Mouse (Mus musculus) liver, embryonic 11.5 days (tissue): ENCODE data around the gene Fam20a. TPM values are rescaled to one million over a fixed set of nuclear protein-coding genes. Genes with fewer than 3 reads are reported as not detected.
A peak's percentile ranks its signal among the peaks of the same experiment; 100 is the strongest.

ENCODE experiments used
- ATAC-seq: fragments of 200-750 bp; cut with Nextera tagmentation; replicated peaks from 2 replicates; pipeline ENCODE4 v1.8.0; 2017; ENCODE audit warnings: moderate number of reproducible peaks, mild to moderate bottlenecking, moderate TSS enrichment, moderate library complexity; ENCODE audit not compliant: low FRiP score
- DNase-seq: peaks from one replicate; pipeline ENCODE4 v3.0.0-alpha.2; 2017; ENCODE audit warnings: low spot score
- H3K27ac ChIP-seq: fragments of 300-500 bp; sonication (generic); 2 replicates; pipeline ENCODE4 v1.5.1; 2014; ENCODE audit warnings: mild to moderate bottlenecking, low read depth, low read length, control low read depth
- H3K27me3 ChIP-seq: fragments of 300-500 bp; sonication (generic); replicated peaks from 2 replicates; pipeline ENCODE4 v1.6.1; 2014; ENCODE audit warnings: low read length, mixed read lengths; ENCODE audit not compliant: control insufficient read depth, insufficient read depth
- H3K36me3 ChIP-seq: fragments of 300-500 bp; sonication (generic); 2 replicates; pipeline ENCODE4 v1.6.1; 2014; ENCODE audit warnings: mild to moderate bottlenecking, low read length, moderate library complexity, mixed read lengths; ENCODE audit not compliant: control insufficient read depth, insufficient read depth
- H3K4me1 ChIP-seq: fragments of 300-500 bp; sonication (generic); replicated peaks from 2 replicates; pipeline ENCODE4 v1.6.1; 2014; ENCODE audit warnings: low read length, mixed read lengths; ENCODE audit not compliant: control insufficient read depth, insufficient read depth
- H3K4me2 ChIP-seq: fragments of 300-500 bp; sonication (generic); 2 replicates; pipeline ENCODE4 v1.6.1; 2014; ENCODE audit warnings: mild to moderate bottlenecking, control low read depth, moderate library complexity
- H3K4me3 ChIP-seq: fragments of 300-500 bp; sonication (generic); 2 replicates; pipeline ENCODE4 v1.5.1; 2014; ENCODE audit warnings: low read depth, low read length, control low read depth
- H3K9ac ChIP-seq: fragments of 300-500 bp; sonication (generic); 2 replicates; pipeline ENCODE4 v1.6.1; 2014; ENCODE audit warnings: low read depth, low read length, control low read depth
- H3K9me3 ChIP-seq: fragments of 300-500 bp; sonication (generic); 2 replicates; pipeline ENCODE4 v1.6.1; 2016; ENCODE audit warnings: low read length, inconsistent platforms, mixed read lengths; ENCODE audit not compliant: control insufficient read depth
- WGBS: fragments of 180-500 bp; shearing (Covaris S2); extraction: QIAGEN DNeasy Blood & Tissue Kit; methylation state at CpG from one replicate; pipeline ENCODE4 v1.1.7; 2014; 5-methylcytosine and 5-hydroxymethylcytosine counted together
- polyA plus RNA-seq: library from polyadenylated mRNA; unstranded; fragments of >200 nt; fragmentation: Nextera tagmentation; extraction: Ambion mirVana; gene quantifications from 2 replicates; pipeline ENCODE4 v1.2.1, GENCODE M21; 2014

Gene Fam20a
- polyA plus RNA-seq, 1 experiment from 2014 or later: 8.7 TPM

DNA sequence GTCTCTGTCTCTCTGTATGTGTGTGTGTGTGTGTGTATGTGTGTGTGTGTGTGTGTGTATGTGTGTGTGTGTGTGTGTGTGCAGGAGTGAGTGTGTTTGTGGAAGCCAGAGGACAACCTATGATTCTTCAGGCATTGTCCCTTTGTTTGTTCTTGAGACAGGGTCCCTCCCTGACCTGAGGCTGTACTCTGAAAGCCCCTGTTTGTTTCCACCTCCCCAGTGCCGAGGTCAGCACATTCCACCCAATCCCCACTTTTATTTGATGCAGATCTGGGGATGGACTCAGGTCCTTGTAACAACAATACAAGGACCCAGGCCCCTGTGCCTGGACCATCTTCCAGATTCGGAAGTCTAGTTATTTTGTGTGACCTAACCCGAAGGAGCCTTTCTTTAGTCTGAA, 14.6 kb downstream of the Fam20a start:
- Histone ChIP-seq H3K36me3 (no peaks in the 10 kb centered on the region), H3K27me3 (no peaks in the 10 kb centered on the region), H3K4me3 (no peak overlapping the region), H3K9me3 (no peaks in the 10 kb centered on the region), H3K27ac (no peak overlapping the region), H3K4me2 (no peak overlapping the region), H3K4me1 (no peaks in the 10 kb centered on the region), H3K9ac (no peak overlapping the region)
- DNase-seq (no peak), ATAC-seq (no peak)
- WGBS: 74% methylated on average over 3 of the region's 3 CpGs

DNA sequence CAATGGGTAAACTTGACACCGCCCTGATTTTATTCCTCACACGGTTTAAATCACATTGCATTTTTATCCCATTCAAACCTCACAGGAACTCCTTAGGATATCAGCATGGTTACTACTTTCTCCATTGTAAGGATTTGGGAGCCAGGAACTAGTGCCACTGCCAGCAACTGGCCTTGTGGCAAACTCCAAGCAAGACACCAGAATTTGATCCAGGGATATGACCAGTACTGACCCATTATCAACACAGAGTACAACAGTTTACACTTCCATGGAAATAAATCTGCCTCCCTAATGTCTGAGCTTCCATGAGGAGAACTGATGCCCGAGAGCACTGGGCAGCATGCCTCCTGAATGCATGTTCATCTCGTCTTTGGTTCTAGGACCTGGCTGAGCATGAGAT, 15.5 kb downstream of the Fam20a start:
- 71% methylated on average over 4 of the region's 4 CpGs for WGBS
- H3K4me2 ChIP-seq: no peak overlapping the region
- H3K27ac ChIP-seq: no peak overlapping the region

DNA sequence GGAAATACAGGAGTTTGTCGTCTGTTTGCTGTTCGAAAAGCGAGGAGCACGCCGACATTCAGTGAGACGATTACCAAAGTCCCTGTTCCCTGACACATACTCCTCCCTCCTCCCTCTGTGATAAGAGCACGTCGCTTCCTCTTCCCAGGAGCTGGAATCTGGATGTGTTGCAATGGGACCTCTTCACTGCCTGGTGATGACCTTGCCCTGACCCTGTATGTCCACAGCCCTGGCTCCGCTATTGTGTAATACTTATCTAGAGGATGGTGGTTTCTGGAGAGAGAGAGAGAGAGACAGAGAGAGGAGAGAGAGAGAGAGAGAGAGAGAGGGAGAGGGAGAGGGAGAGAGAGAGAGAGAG, 16.0 kb downstream of the Fam20a start:
- no peak for DNase-seq
- no peak overlapping the region for H3K9ac ChIP-seq

More for the DNA sequence above, 15.5 kb downstream of the Fam20a start:
- ATAC-seq: no peak
- Histone ChIP-seq H3K27me3 (no peaks in the 10 kb centered on the region), H3K4me1 (no peaks in the 10 kb centered on the region), H3K9ac (no peak overlapping the region), H3K4me3 (no peak overlapping the region), H3K36me3 (no peaks in the 10 kb centered on the region), H3K9me3 (no peaks in the 10 kb centered on the region)
- DNase-seq: no peak

DNA sequence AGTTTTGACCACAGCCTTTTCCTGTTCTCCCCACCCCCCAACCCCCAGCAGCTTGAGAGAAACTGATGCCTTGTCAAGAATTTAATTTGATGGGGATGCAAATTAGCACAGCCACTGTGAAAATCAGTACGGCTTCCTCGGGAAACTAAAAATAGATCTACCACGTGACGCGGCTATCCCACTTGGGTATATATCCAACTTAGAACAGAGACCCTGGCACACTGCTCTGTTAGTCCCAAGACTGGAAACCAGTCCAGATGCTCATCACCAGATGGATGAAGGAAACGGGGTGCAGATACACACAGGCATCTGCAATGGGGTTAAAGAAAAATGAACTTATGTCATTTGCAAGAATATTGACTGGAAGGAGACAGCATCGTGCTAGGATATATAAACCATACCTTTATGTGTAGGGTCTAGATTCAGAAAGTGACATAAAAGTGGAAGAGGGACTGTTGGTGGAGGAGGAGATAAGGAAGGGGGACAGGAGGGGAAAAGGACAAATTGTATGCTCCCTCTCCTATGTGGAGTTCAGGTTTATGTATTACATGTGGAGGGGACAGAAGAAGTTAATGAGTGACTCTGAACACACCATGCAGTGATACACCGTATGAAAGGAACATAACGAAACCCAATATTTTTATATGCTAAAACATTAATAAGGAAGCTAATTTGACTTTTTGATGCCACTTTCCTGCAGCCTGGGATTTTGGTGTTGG, 16.6 kb downstream of the Fam20a start:
- Histone ChIP-seq H3K4me2 (peak overlapping the region; percentile 27; the same call in 1 of the 2 replicates), H3K27ac (peak overlapping the region; percentile 34; the same call in 1 of the 2 replicates), H3K9me3 (no peaks in the 10 kb centered on the region), H3K36me3 (no peaks in the 10 kb centered on the region), H3K27me3 (no peaks in the 10 kb centered on the region), H3K9ac (no peak overlapping the region), H3K4me1 (no peaks in the 10 kb centered on the region; the same call in 1 of the 2 replicates), H3K4me3 (no peak overlapping the region)
- WGBS: 65% methylated on average over 9 of the region's 9 CpGs
- DNase-seq (no peak), ATAC-seq (peak; percentile 40; the same call in 1 of the 2 replicates)

More for the DNA sequence above, 16.0 kb downstream of the Fam20a start:
- no peaks in the 10 kb centered on the region for H3K27me3 ChIP-seq
- H3K9me3 ChIP-seq: no peaks in the 10 kb centered on the region
- WGBS: 27% methylated on average over 9 of the region's 9 CpGs
- no peak overlapping the region for H3K4me2 ChIP-seq
- peak overlapping the region; percentile 23; the same call in 1 of the 2 replicates for H3K27ac ChIP-seq
- no peaks in the 10 kb centered on the region for H3K36me3 ChIP-seq
- H3K4me1 ChIP-seq: no peaks in the 10 kb centered on the region
- no peak overlapping the region for H3K4me3 ChIP-seq
- peak; percentile 82 for ATAC-seq

DNA sequence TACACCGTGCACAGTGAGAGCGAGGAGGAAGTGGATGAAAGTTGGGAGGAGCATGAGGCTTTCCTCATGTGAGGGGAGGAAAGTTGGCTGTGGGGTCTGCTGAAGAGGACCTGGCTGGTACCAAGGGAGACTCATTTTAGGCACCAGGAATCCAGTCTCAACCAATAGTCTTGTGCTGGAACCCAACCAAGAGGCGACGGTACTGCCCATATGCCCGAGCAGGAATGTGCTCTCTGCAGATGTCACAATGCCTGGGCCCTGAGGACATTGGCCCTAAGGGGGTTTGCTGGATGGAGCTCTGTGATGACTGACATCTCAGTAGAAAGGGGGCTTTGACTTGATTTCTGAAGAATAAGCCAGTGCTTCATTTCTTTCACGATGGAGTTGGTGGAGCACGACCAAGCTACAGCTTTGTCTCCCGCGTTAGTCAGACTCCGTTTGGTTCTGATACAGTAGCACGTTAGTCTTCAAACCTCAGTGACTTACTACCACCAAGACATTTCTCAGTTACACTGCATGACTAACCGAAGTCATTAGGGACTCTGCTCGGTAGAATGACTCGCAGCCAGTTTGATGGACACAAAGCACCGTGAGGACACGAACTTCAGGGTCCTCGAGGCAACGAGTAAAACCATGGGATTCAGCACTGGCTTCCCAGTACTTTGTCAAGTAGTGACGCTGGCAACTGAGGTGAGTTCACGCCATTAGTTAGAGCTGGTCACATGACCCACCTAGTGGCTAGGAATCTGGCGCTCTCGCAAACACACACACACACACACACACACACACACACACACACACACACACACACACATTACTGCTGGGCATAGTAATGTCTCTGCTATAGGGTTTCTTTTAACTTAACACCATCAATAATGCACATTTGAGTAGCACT, 17.5 kb downstream of the Fam20a start:
- no peaks in the 10 kb centered on the region for H3K27me3 ChIP-seq
- H3K9me3 ChIP-seq: peaks cover 2% of the 10 kb centered on the region; the same call in 1 of the 2 replicates
- 89% methylated on average over 22 of the region's 22 CpGs for WGBS
- no peaks in the 10 kb centered on the region; the same call in 1 of the 2 replicates for H3K4me1 ChIP-seq
- no peaks in the 10 kb centered on the region for H3K36me3 ChIP-seq
- ATAC-seq (no peak), DNase-seq (no peak)
- H3K9ac ChIP-seq: no peak overlapping the region
- no peak overlapping the region for H3K4me3 ChIP-seq
- H3K27ac ChIP-seq: peak overlapping the region; percentile 34; the same call in 1 of the 2 replicates
- H3K4me2 ChIP-seq: no peak overlapping the region

DNA sequence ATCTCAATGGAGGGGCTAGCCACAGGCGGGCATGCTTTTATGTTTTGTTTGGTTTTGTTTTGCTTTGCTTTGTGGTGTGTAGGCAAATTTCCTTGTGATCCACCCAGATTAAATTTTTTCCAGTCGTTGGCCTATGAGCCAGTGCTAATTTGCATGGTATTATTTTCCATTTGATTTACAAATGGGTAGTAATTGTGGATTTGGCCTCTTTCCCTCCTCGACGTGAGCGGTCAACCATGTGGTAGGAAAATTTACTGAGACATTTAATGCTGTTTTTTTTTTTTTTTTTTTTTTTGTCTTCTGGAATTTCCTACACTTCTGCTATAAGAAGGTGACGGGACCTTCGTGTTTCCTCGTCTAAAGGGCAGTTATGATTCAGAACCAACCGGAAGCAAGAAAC, 18.2 kb downstream of the Fam20a start:
- 80% methylated on average over 9 of the region's 9 CpGs for WGBS
- ATAC-seq: no peak
- H3K4me2 ChIP-seq: no peak overlapping the region
- H3K9ac ChIP-seq: no peak overlapping the region
- H3K27ac ChIP-seq: no peak overlapping the region
- H3K4me3 ChIP-seq: no peak overlapping the region
- no peak for DNase-seq
- H3K27me3 ChIP-seq: no peaks in the 10 kb centered on the region
- H3K4me1 ChIP-seq: no peaks in the 10 kb centered on the region; the same call in 1 of the 2 replicates
- no peaks in the 10 kb centered on the region for H3K36me3 ChIP-seq
- peaks cover 2% of the 10 kb centered on the region; the same call in 1 of the 2 replicates for H3K9me3 ChIP-seq

DNA sequence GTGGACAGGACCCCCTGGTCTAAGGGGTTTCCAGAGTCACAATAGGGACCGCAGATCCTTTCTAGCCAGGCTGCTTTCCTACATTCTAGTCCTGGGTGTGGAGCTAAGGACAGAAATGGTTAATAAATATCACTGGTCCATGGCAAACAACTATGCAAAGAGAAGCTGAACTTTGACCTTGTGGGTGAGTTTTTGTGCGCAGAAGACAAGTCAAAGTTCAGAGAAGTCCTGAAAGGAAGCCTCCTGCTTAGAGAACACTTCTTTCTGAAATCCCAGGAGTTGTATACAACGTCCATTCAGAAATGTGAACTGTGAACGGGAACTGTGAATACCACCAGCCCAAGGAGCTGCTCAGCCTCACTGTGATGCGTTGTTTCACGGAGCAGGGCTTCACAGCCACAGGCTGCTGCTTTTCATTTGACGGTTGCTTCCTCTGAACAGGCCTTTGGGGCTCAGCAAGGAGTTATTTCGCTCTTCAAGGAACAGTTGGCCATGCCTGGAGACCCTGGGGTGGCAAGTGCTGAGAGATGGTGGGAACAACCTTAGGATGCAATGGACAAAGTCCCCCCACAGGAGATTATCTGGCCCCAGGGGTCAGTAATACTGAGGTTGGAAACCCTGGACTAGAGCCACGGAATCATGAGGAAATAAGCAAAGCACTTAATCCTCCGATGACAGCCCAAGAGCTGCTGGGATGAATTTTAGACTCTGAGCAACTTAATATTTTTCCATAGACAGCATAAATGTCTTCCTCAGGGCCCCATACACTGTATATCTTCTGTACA, 19.9 kb downstream of the Fam20a start:
- Histone ChIP-seq H3K9me3 (peaks cover 2% of the 10 kb centered on the region; the same call in 1 of the 2 replicates), H3K4me1 (no peaks in the 10 kb centered on the region; the same call in 1 of the 2 replicates), H3K27me3 (no peaks in the 10 kb centered on the region), H3K4me3 (no peak overlapping the region), H3K4me2 (0 out of 2 replicates have a peak overlapping the region, but pooled peaks have one; percentile 16), H3K9ac (no peak overlapping the region), H3K27ac (no peak overlapping the region; the same call in 1 of the 2 replicates), H3K36me3 (no peaks in the 10 kb centered on the region)
- WGBS: 61% methylated on average over 10 of the region's 10 CpGs
- ATAC-seq (no peak), DNase-seq (no peak)

DNA sequence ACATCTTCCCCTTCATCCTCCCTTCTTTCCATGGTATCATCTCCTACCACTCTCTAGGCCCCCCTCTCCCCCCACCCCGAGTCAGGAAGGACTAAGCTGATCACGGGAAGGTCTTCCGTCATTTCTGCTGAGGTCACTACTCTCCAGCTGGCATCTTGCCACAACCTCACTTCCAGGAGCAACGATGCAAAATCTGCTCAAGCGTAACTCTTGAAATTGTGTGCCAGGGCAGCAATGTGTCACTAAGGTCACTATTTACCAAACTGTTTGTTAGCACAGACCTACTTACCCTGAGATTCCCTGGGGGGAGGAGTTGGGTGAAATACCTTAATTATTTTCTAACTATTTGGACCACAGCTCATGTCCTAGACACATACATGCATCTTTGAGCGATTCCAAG, 21.3 kb downstream of the Fam20a start:
- no peak for DNase-seq

More for the DNA sequence above, 21.3 kb downstream of the Fam20a start:
- Histone ChIP-seq H3K9me3 (peaks cover 2% of the 10 kb centered on the region; the same call in 1 of the 2 replicates), H3K4me2 (no peak overlapping the region), H3K9ac (no peak overlapping the region), H3K4me3 (no peak overlapping the region), H3K36me3 (no peaks in the 10 kb centered on the region), H3K4me1 (no peaks in the 10 kb centered on the region; the same call in 1 of the 2 replicates), H3K27me3 (no peaks in the 10 kb centered on the region), H3K27ac (no peak overlapping the region)
- no peak for ATAC-seq
- WGBS: 64% methylated on average over 6 of the region's 6 CpGs
